Mouse (Mus musculus) kidney, postnatal 0 days (tissue): Measurements from ENCODE around the gene Dgkd. TPM values are rescaled to one million over a fixed set of nuclear protein-coding genes. Genes with fewer than 3 reads are reported as not detected.

Experiments used
- ATAC-seq: fragments of 200-750 bp; cut with Nextera tagmentation; replicated peaks from 2 replicates; pipeline ENCODE4 v1.8.0; 2017; ENCODE audit warnings: low read depth, moderate number of reproducible peaks, moderate TSS enrichment, moderate library complexity; ENCODE audit not compliant: low FRiP score
- DNase-seq: peaks from one replicate; pipeline ENCODE4 v3.0.0-alpha.2; 2016; ENCODE audit warnings: low spot score
- H3K27ac ChIP-seq: fragments of 300-500 bp; sonication (generic); 2 replicates; pipeline ENCODE4 v1.5.1; 2014; ENCODE audit warnings: mild to moderate bottlenecking
- H3K27me3 ChIP-seq: fragments of 300-500 bp; sonication (generic); 2 replicates; pipeline ENCODE4 v1.6.1; 2014; ENCODE audit warnings: low read length, mixed read lengths; ENCODE audit not compliant: insufficient read depth
- H3K36me3 ChIP-seq: fragments of 300-500 bp; sonication (generic); 2 replicates; pipeline ENCODE4 v1.6.1; 2014; ENCODE audit warnings: low read length, mixed read lengths; ENCODE audit not compliant: insufficient read depth
- H3K4me1 ChIP-seq: fragments of 300-500 bp; sonication (generic); replicated peaks from 2 replicates; pipeline ENCODE4 v1.6.1; 2014; ENCODE audit warnings: antibody characterized with exemption, low read length, mixed read lengths; ENCODE audit not compliant: insufficient read depth
- H3K4me2 ChIP-seq: fragments of 300-500 bp; sonication (generic); 2 replicates; pipeline ENCODE4 v1.6.1; 2014; ENCODE audit warnings: mild to moderate bottlenecking, low read length, moderate library complexity, mixed read lengths
- H3K4me3 ChIP-seq: fragments of 300-500 bp; sonication (generic); replicated peaks from 2 replicates; pipeline ENCODE4 v1.5.1; 2014; ENCODE audit warnings: low read depth, low read length
- H3K9ac ChIP-seq: fragments of 300-500 bp; sonication (generic); 2 replicates; pipeline ENCODE4 v1.6.1; 2014; ENCODE audit warnings: low read depth, low read length
- H3K9me3 ChIP-seq: fragments of 300-500 bp; sonication (generic); replicated peaks from 2 replicates; pipeline ENCODE4 v1.6.1; 2016; ENCODE audit warnings: low read length, inconsistent platforms, mixed read lengths
- CTCF ChIP-seq: IDR thresholded peaks from 2 replicates; pipeline ENCODE4 v1.5.1; 2016; ENCODE audit warnings: antibody characterized with exemption, low read depth, mild to moderate bottlenecking, moderate library complexity
- WGBS: fragments of 180-500 bp; shearing (Covaris S2); extraction: QIAGEN DNeasy Blood & Tissue Kit; methylation state at CpG from one replicate; pipeline ENCODE4 v1.1.7; 2014; 5-methylcytosine and 5-hydroxymethylcytosine counted together
- polyA plus RNA-seq: library from polyadenylated mRNA; unstranded; fragments of >200 nt; fragmentation: Nextera tagmentation; extraction: Ambion mirVana; gene quantifications from 2 replicates; pipeline ENCODE4 v1.2.1, GENCODE M21; 2015

The Dgkd gene
- polyA plus RNA-seq, 1 experiment from 2014 or later: 19.8 TPM

DNA sequence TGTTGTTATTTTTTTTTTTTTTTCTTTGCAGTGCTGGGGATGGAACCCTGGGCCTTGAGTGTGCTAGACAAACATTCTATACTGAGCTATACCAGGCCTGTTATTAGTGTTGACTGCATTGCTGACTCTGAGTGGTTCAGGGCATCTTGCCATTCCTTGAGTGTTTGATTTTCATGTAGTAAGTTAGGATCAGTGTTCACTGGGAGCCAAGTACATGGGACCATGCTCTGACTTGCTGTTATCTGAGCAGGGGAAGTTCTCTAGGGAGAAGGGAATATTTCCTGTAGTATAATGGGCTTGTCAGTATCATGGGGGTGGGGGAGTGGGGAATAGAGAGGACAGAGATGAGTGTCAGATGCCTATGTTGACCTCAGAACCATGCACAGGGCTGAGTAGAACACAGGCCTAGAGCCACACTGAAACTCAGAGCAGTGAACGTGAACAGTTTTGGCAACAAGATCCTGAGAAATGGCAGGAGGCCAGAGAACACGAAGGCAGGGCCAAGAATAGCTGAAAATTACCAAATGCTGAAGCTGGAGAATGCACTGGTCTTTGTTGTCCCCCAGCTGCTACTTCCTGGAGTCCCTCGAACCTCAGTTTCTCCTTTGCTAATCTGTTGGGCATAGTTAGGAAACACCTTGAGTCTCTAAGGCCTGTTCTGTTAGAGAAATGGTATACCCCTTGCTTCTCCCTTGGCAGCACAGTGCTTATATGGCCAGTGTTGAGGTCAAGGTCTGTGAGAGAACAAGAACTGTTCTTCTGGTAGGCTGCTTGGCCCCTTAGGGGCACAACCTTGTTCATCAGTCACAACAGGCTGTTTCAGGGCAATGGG lies 26.6 kb downstream of the Dgkd start:
- H3K9me3 ChIP-seq: no peaks in the 10 kb centered on the region
- no peak for TF ChIP-seq CTCF
- peak; percentile 83 for DNase-seq
- WGBS: 38% methylated on average over 3 of the region's 3 CpGs
- peak overlapping the region; percentile 78 for H3K27ac ChIP-seq
- no peak overlapping the region for H3K4me2 ChIP-seq
- H3K27me3 ChIP-seq: no peaks in the 10 kb centered on the region
- H3K4me1 ChIP-seq: peaks cover 13% of the 10 kb centered on the region; the same call in 1 of the 2 replicates
- no peak overlapping the region for H3K4me3 ChIP-seq
- H3K36me3 ChIP-seq: no peaks in the 10 kb centered on the region
- H3K9ac ChIP-seq: no peak overlapping the region
- ATAC-seq: peak; percentile 52; the same call in 1 of the 2 replicates

DNA sequence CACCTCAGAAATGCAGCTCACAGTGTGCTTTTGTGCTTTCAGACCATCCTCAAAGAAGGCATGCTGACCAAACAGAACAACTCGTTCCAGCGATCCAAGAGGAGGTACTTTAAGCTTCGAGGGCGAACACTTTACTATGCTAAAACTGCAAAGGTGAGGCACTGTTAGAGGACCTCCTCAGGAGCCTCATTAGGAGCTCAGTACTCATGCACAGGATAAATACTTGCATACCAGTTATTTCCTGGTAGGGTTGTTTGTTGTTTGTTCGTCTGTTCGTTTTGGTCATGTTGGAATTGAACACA lies 27.2 kb downstream of the Dgkd start:
- Histone ChIP-seq H3K9ac (no peak overlapping the region), H3K27me3 (no peaks in the 10 kb centered on the region), H3K27ac (peak overlapping the region; percentile 78), H3K4me3 (no peak overlapping the region), H3K4me2 (no peak overlapping the region), H3K36me3 (no peaks in the 10 kb centered on the region), H3K4me1 (peaks cover 13% of the 10 kb centered on the region; the same call in 1 of the 2 replicates), H3K9me3 (no peaks in the 10 kb centered on the region)
- ATAC-seq (no peak), DNase-seq (no peak)
- TF ChIP-seq CTCF: no peak
- WGBS: 78% methylated on average over 6 of the region's 6 CpGs

DNA sequence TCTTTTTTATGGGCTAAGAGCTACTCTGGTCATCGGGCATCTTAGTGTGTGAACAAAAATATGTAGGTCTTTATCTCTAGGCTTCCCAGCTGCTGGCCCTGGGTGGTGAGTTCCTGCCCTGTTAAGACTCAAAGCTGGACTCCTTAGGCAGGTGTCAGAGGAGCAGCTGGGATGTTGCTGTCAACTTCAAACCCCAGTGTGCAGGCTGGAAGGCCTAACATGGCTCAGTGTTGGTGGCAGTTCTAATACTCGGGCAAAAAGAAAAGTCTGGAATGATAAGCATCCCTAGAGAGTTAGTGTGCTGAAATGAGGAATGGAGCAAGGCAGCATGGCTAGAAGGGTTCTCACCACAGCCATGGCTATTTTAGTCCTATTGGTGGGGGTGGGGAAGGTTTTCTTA lies 27.8 kb downstream of the Dgkd start:
- no peak overlapping the region for H3K9ac ChIP-seq
- H3K9me3 ChIP-seq: no peaks in the 10 kb centered on the region
- ATAC-seq: no peak
- H3K27me3 ChIP-seq: no peaks in the 10 kb centered on the region
- H3K36me3 ChIP-seq: no peaks in the 10 kb centered on the region
- no peak overlapping the region for H3K4me2 ChIP-seq
- H3K27ac ChIP-seq: peak overlapping the region; percentile 43; the same call in 1 of the 2 replicates
- WGBS: 54% methylated on average over 2 of the region's 2 CpGs
- peak; percentile 69 for DNase-seq
- no peak overlapping the region for H3K4me3 ChIP-seq
- peaks cover 13% of the 10 kb centered on the region; the same call in 1 of the 2 replicates for H3K4me1 ChIP-seq
- no peak for TF ChIP-seq CTCF

DNA sequence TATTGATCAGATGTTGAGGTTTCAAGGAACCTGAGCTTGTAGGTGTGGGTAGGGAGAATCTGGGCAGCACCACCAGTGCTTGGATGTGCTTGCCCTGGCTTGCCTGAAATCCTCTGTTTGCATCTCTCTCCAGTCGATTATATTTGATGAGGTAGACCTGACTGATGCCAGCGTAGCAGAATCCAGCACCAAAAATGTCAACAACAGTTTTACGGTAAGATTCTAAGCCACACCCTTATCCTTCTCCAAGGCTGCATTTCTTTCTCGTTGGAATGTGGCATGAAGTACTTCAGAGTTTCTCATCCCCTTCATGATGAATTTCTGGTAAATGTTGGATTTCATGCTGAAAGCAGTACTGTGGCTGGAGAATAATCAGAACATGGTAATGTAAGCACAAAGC lies 28.6 kb downstream of the Dgkd start:
- WGBS: 63% methylated on average over 4 of the region's 4 CpGs

DNA sequence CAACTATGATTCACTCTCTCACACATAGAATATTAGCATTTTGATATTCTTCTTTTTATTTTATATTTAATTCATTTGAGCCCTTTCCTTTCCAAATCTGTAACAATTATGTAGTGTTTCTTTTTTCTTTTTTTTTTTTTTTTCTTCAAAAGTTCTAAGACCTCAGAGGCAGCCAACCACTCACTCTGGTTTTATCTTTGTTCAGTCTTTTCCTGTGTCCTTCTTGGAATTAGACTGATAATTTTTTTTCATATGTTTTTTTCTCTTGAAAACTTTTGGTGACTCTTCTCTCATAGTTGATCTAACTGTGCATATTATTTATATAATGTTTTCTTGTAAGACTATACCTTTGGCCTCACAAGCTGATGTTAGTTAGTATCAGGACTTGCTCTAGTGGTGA lies 29.5 kb downstream of the Dgkd start:
- Histone ChIP-seq H3K9me3 (no peaks in the 10 kb centered on the region), H3K27me3 (no peaks in the 10 kb centered on the region), H3K4me2 (no peak overlapping the region), H3K4me1 (peaks cover 13% of the 10 kb centered on the region; the same call in 1 of the 2 replicates), H3K4me3 (no peak overlapping the region), H3K36me3 (no peaks in the 10 kb centered on the region), H3K9ac (no peak overlapping the region), H3K27ac (no peak overlapping the region)
- ATAC-seq: no peak
- TF ChIP-seq CTCF: no peak
- no peak for DNase-seq

More for the DNA sequence above, 28.6 kb downstream of the Dgkd start:
- Histone ChIP-seq H3K4me2 (no peak overlapping the region), H3K36me3 (no peaks in the 10 kb centered on the region), H3K4me1 (peaks cover 13% of the 10 kb centered on the region; the same call in 1 of the 2 replicates), H3K27ac (peak overlapping the region; percentile 43; the same call in 1 of the 2 replicates), H3K4me3 (no peak overlapping the region), H3K27me3 (no peaks in the 10 kb centered on the region), H3K9ac (no peak overlapping the region), H3K9me3 (no peaks in the 10 kb centered on the region)
- DNase-seq: no peak
- no peak for ATAC-seq
- TF ChIP-seq CTCF: no peak

DNA sequence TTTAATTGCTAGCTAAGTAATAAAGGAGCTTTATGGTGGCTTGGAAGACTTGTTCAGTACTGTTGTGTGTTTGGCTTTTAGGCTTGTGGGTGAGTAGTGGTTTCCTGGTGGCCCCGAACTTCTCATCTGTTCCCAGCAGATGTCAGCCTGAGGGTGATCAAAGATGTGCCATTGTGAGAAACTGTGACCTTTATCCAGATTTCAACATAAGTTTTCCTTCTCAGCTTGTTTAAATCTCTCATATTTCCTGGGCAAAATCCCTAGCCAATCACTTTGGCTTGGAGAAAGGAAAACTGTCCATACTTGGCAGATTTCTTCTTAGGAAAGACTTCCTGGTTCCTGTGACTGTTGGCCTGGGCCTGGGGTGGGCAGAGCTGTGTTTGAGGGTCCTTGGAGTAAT lies 37.9 kb downstream of the Dgkd start:
- Histone ChIP-seq H3K27me3 (no peaks in the 10 kb centered on the region), H3K4me1 (no peaks in the 10 kb centered on the region)

DNA sequence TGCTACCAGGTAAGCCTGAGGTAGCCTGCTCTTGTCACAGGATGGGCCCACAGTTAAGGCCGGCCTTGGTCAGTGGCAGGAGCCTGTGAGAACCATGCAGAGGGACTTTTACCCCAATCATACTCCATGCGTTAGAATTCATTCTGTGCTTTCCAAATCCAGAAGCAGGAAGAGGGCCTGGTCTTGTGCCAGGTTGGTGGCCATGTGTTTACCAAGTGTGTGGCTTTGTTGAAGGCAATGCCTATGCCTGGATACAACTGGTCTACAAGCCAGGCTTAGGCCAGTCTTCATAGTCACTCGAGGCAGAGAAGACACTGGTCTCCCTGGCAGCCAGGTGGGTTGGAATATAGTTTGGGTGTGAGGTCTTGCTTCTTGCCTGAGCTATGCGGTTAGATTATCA lies 38.5 kb downstream of the Dgkd start:
- Histone ChIP-seq H3K27me3 (no peaks in the 10 kb centered on the region), H3K4me1 (no peaks in the 10 kb centered on the region), H3K27ac (no peak overlapping the region), H3K4me3 (no peak overlapping the region), H3K9ac (no peak overlapping the region), H3K36me3 (no peaks in the 10 kb centered on the region), H3K4me2 (no peak overlapping the region), H3K9me3 (no peaks in the 10 kb centered on the region)
- WGBS: 86% methylated on average over 4 of the region's 4 CpGs
- DNase-seq (no peak), ATAC-seq (no peak)
- TF ChIP-seq CTCF: no peak

More for the DNA sequence above, 37.9 kb downstream of the Dgkd start:
- no peak overlapping the region for H3K4me3 ChIP-seq
- no peak for TF ChIP-seq CTCF
- DNase-seq (no peak), ATAC-seq (no peak)
- H3K27ac ChIP-seq: no peak overlapping the region
- no peaks in the 10 kb centered on the region for H3K9me3 ChIP-seq
- no peak overlapping the region for H3K9ac ChIP-seq
- no peaks in the 10 kb centered on the region for H3K36me3 ChIP-seq
- H3K4me2 ChIP-seq: no peak overlapping the region
- WGBS: 59% methylated on average over 1 of the region's 1 CpGs
